Mouse (Mus musculus) spleen, postnatal 36 days (tissue): ENCODE measurements around the gene Egfl7.

Experiments used
- DNase-seq, 2 experiments: peaks; one replicate each; pipeline ENCODE4 v3.0.0; 2022; ENCODE audit warnings: low spot score in 2 of 2, mixed read lengths in 1 of 2

Gene Egfl7

DNA sequence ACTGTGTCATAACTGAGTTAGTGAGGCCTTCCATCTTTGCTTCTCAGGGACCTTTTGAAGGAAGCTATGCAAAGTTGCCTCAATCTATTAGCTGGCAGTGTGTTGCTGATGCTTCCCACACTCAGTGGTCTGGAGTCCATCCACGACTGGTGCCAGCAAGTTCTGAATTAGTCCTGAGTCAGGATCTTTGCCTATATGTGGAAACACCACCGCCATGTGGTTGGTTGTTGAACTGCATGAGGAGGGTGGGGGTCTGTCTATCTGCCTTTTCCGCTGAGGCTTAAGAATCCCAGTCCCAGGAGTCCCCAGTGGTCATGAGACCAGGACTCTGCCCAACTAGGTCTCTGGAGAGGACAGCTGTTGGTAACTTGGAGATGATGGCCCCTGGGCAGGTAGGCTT is 9.8 kb upstream of the Egfl7 start:
- DNase-seq, result no peak

DNA sequence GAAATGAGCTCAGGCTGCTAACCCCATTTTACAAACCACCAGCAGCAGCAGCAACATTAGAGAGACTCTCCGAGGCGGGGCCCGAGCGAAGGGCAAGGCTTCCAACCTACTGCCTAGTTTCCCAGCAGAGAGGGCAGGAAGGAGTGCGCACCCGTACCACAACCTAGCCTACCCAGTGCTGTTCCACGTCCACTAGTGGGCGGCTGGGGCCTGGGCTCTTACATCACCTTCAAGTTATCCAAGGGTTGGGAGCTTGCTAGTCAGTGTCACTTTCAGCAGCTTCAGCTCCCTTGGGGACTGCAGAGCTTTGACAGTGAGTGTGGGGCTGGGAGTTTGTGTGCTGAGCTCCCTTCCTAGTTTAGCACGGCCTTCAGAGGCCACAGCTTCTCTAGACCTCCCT is 8.4 kb upstream of the Egfl7 start:
- no peak for DNase-seq

DNA sequence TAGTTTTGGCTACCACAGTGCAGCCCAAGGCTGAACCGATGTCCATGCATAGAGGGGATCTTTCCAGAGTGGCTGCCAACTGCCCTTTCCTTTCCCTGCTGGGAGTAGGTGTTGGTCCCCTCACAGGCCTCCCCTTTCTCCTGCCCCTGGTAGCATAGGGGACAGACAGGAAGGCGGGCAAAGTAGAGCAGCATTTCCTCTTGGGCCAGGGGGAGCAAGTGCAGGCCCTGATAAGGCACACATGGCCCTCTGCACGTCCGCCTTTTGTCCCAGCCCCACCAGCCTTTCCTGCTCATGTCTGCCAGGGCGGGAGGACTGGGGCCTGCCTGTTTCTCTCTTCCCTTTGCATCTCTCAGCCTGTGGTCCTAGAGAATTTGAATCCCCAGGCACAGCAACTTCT is 8.0 kb upstream of the Egfl7 start:
- peak in 1 of 2 experiments; percentile 19 for DNase-seq

DNA sequence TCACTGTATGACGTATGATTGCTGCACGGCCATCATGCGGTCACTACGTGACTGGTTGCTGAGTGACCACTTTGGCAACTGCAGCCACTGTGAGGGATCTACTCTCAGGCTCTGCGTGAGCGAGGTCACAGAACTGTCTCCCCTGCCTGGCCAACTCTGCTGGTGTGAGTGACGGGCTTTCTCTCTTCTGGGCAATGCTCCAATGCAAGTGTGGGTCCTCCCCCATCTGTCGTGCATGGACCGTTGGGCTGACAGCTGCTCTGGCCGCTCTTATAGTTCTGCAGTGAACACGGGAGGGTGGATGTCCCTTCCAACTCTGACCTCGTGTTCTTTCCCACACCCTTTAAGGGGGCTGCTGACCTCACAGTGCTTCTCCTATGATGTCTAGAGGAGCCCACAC is 6.4 kb upstream of the Egfl7 start:
- peak; percentile 21 for DNase-seq

DNA sequence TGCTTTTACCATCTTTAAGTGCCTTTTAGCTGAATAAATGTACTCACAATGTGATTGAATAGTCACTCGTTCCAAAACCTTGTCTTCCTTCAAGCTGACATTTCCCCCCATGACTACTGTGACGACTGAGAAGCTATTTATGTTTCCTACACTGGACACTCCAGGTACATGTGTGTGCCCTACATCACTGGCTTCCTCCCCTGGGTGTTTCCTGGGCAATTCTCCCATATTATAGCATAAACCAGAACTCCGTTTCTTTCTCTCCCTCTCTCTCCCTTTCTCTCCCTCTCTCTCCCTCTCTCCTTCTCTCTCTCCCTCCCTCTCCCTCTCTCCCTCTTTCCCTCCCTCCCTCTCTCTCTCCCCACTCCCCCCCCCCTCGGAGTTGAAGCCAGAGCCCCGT is 6.0 kb upstream of the Egfl7 start:
- DNase-seq, result no peak

DNA sequence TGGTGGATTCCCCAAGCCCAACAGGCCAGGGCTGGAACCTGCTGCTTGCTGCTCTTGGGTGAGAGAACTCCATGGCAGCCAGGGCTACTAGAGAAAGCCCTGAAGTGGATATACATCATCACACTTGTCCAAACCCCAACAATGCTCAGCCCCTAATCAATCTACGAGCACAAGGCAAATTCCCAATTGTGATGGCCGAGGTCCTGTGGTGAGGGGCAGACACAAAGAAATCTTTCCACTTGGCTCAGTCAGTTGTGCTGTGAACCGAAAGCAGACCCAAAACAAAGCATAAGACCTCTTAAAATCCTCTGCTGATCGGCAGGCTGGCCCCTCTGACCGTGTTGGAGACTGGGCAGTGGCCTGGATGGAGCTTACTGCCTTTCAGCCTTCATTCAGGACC is 5.0 kb upstream of the Egfl7 start:
- no peak for DNase-seq

DNA sequence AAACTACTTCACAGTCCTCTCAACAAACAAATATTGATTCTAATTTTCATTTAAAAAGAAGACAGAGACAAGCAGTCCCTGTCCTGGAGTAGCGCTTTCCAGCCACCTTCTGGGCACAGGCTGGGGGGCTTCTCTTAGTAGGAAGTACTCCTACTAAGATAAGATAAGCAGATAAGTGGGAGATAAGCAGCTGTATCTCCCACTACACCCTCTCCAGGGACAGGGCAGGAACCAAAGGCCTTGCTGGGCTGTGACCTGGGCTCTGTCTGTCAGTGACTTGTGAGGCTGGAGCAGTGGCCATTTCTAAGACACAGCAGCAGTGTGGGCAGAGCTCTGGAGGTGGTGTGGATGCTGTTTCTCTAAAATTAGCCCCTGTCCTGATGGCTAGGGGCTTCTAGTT is 4.4 kb upstream of the Egfl7 start:
- no peak for DNase-seq

DNA sequence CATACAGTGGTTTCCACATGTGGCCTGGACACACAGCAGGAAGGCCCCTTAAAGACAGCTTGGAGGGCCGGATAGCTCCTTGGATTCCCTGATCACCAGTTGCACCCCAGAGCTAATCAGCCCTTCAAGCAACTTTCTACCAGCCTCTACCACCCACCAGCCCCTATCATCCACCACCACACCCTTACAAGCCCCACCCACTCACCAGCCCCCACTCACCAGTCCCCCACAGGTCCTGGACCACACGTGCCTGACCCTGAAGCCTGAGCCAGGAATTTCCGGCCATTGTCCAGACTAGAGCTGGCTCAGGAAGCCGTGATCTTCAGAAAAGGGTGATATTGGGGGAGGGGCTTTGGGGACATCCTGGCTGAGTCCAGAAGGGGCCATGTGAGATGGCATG is 3.9 kb upstream of the Egfl7 start:
- DNase-seq, result no peak

DNA sequence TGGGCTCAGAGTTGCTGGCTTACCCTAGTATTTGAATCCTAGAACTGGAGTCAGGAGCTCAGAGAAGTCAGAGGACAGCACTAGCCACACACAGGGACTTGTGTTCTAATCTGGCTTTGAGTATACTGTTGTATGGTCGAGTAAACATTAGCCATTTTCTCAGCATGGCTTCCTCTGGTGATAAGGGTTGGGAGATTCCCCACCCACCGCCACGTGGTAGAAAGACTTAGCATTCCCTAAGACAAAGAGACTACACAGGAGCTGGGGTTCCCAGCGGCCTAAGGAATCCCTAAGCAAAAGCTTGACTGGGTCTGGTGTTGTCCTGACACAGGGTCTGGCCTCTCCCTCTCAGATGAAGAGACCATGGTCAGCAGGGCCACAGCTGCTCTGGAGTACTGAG is 3.4 kb upstream of the Egfl7 start:
- no peak for DNase-seq

DNA sequence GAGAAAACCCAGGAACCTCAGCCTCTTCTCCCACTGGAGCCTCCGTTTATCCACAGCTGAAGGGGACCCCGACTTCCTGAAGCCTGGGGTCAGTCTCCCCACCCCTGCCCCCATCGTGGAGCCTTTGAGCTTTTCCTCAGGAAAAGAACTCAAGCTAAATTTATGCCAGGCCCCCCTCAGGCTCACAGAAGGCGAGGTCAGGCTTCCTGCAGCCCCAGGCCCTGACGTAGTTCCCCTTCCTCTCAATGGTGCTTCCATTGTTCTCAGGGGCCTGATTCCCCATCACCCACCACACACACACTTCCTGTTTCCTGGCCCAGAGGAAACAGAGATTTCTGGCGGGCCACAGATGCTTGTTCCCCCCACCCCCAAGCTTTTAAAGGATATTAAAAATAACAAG is 1.4 kb upstream of the Egfl7 start:
- peak in 1 of 2 experiments; percentile 41 for DNase-seq

DNA sequence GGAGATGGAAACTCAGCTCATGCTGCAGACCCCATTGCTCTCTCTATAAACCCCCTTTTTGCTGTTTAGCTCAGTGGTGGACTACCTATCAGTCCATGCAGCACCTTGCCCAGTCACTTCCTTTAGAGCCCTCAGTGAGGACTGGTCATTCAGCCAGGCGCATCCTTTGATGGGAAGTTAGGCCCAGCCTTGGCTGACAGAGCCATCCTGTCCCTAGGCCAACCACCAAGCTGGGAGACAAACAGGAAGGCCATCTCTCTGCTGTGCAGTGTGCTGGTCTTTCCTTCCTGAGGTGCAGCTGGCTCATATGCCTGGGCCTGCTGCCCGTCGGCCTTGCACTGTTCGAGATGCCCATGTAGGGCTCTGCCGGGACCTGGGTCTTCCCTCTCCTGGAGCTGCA is 937 bp downstream of the Egfl7 start:
- no peak for DNase-seq

DNA sequence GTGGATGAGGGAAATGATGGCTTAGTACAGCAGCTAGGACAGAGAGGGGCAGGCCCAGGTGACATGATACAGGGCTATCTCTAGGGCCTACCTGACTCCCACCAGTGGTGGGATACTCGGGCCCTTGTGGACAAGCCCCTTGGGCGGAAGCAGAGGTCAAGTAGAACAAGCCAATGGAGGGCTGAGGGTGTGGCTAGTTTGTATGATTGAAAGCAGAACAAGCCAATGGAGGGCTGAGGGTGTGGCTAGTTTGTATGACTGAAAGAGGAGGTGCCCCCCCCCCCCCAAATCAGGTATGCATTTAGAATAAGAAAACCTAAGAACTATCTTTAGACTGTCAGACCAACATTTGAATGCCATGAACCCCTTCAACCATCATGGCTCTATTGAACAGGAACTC is 2.4 kb downstream of the Egfl7 start:
- peak in 1 of 2 experiments; percentile 26 for DNase-seq

DNA sequence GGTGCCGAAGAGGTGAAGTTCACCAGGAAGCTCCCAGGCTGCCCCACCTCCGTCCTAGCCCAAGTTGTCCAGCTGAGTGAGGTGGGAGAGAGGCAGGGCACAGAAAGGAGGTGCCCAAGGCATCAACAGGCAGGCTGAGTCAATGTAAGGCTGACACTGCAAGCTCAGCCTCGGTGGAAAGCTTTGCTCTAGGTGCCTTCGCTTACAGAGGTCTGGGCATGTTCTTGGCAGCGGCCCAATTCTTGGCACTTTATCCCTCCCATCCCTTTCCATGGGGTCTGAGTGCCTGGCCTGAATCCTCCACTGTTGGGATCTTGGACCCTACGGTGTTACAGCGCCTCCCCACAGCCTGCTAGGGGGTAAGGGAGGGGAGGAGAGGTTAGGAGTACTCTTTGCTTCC is 2.9 kb downstream of the Egfl7 start:
- no peak for DNase-seq

DNA sequence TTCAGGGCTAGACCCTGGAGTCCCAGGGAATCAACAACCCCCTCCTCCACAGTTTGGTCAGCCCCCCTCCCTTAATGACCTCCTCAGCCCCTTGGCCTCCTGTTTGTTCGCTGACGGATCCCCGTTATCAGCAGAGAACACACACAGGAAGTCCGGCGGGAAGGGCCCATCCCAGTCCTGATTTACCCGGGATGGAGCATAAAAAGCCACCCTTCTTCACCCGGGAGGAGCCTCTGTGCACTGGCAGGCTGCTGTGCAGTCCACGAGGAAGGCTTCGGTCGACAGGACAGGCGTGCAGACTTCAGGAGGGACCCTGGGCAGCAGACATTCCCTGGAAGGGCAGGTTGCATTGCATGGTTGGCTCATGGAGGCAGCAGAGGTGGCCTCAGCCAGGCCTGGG is 3.8 kb downstream of the Egfl7 start:
- DNase-seq, result no peak

DNA sequence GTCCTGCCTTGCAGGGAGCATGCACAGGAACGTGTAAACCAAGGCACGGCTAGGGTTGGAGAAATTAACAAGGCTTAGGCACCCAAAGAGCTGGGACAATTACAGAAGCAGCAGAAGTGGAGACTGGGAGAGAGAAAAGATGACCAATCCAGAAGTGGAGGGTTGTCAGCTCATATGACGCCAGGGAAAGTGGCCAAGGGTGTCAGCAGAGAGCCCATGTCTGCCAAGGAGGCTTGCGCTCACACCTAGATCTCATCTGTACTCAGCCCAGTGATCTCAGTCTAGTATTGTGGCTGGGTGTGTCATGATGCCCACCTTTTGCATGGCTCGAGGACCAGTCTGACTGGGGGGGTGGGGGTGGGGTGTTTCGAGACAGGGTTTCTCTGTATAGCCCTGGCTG is 5.9 kb downstream of the Egfl7 start:
- DNase-seq, result no peak

DNA sequence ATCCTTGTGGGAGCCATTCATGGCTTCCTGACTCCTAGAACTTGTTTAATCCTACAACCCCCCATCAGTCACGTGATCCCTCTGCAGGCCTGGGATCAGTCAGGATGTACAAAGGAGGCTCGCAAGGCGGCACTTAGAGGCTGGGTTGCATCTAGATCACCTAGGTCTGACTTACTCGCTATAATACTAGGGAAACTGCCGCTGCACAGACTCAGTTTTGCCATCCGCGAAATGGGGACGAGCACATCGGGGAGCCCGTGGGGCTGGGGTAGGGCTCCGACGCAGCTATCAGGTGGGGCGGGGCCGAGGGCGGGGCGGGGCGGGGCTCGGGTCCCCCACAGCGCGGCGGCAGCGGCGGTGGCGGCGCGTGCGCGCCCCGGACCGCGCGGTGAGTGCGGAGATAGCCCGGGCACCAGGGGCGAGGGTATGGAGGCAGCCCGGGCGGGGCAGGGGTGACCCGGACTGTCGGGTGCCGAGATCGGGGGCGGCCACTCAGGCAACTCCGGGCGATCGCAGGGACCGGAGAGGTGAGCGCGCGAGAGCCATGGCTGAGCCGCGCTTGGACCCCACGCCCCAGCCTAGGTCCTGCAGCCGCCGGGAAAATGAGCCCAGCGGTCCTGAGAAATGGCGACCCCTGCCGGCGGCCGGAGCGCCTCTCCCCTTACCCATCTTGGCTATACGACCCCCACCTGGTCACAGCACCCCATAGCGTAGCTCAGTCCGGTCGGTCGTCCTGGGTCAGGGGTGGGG is 6.7 kb downstream of the Egfl7 start, which contains the start of gene Gm20532:
Gm20532 (plus strand) TSS at position 346 of the 750 bp plus-strand sequence.
- peak in 1 of 2 experiments; percentile 42 for DNase-seq

DNA sequence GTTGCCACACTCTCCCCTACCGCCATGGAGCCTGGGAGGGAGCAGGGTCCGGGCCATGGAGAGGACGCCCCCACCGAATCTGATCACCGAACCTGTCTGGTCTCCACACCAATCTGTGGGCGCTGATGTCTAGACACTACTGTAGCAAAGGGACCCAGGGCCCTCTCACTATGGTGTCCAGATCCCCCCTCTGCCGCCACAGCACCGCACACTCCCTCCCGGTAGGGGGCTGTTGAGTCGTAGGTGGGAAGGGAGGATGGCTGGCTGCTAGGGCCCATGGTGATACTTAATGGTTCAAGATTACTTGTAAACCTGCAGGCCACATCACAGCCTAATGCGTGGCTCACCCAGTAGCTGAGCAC is 7.2 kb downstream of the Egfl7 start:
- DNase-seq, result no peak

DNA sequence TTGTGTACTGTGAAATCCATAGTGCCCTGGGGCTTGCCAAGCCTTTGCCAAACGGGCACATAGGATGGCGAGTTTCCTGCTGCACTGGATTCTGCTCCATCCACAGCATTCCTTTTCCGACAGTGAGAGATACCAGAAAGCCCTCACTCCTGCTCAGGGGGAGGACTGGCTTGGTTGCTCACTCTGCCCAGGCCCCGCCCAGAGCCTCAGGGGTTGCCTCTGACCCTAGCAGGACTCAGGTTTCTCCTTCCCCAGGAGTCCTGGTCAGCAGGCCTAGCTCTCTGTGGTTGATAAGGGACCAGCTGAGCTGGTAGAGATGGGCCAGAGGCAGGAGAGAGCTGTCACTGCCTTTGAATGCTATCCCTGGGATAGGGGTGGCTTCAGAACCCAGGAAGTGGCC is 8.8 kb downstream of the Egfl7 start:
- no peak for DNase-seq

DNA sequence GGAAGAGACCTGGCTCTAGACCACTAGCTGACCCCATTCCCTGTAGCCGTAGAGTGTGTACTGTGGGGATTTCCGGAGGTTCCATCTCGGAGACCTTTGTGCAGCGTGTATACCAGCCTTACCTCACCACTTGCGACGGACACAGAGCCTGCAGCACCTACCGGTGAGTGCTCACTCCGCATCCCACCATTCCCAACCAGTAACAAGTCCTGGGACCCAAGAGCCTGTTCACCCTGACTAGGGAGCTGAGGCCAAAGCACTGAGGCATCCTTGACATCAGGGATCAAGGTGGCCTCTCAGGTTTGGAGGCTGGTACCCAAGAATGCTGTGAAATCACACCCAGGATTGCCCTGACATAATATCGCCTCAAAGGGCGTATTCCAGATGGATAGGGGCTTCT is 9.5 kb downstream of the Egfl7 start:
- DNase-seq, result no peak

DNA sequence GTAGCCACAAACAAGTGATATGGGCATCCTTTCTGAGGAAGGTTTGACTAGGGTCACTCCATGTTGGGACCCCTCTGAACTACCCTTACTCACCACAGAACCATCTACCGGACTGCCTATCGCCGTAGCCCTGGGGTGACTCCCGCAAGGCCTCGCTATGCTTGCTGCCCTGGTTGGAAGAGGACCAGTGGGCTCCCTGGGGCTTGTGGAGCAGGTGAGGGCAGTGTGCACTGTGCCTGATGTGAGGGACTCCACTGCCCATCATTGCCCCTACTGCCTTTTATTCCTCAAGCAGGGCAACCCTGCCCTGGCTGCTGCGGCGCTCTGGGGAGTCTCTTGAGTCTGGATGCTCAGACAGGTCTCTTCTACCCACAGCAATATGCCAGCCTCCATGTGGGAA is 10.5 kb downstream of the Egfl7 start:
- no peak for DNase-seq

DNA sequence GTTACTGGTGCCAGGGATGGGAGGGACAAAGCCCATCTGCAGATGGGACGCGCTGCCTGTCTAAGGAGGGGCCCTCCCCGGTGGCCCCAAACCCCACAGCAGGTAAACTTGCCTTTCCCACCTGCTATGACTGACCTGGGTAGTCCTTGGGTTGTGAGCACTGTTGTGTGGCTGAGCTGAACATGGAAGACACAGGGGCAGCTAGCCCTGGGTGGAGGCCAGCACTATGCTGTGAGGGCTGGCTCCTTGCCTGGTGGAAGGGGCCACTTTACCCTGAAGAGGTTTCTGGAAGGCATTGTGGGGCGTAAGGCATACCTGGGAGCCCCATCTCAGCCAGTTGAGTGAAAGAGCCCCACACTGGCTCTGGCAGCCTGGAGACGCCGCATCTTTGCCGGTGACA is 11.1 kb downstream of the Egfl7 start:
- no peak for DNase-seq

DNA sequence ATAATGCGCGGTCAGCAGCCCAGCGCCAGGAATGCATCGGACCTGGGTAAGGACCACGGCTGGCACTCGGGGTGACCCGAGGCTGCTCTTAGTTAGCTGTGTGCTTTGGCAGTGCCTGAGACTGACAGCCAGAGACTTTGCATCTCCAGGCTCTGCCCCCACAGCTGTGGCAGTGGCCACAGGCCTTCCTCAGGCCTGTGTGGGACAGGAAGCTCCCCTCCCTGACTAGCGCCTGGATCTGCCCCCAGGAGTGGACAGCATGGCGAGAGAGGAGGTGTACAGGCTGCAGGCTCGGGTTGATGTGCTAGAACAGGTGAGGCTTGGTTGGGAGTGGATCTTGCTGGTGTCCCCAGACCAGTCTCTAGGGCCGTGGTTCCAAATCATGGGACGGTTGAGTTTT is 11.6 kb downstream of the Egfl7 start:
- DNase-seq, result no peak

DNA sequence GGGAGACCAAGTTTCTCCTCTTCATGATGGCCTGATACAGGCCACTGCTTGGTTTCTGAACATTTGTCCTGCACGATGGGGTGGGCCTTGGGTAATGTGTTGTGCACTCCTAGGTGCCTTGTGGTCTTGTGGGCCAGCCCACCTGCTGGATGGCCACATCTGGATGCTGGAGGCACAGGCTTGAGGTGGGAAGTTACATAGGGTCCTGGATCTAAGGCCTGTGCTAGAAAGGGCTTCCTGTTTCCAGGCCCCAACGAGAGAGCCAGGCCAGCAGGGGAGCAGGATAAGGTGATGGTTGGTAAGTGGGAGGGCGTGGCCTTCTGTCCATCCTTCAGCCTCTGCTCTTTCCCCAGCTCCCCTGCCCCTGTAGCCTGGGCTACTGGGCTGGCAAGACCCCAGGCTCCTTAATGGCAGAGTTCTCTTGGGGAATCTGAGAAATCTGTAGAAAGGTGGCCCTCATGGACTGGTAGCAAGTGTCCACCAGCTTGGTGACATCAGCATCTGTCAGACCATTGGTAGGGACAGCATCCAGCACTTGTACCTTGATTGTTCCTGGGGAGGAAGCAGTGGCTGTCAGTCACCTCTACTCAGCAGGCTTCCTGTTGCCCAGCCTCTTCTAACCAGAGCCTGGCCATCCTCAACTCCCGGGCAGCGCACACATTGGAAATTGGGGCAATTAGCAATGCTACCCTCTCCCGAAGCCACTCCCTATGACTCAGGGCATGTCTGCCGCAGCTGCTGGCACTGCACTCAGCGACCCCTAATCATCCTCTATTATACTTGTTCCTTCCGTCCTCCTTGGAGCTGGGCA is 13.6 kb downstream of the Egfl7 start:
- DNase-seq, result no peak

DNA sequence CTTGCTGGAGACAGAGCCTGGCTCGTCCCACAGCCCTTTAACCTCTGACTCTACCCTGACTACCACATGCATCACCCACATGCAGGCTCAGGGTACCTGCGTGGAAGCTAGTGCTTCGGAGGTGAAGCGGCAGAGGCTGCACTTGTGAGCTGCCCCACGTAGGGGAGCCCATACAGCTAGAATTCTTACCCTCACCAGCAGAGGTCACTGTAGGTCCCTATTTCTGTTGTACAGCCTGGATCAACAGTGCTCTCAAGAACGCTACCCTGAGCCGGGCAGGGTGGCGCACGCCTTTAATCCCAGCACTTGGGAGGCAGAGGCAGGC is 14.2 kb downstream of the Egfl7 start:
- DNase-seq, result peak; percentile 71 to 72
